Mouse (Mus musculus): ENCODE results near the gene Cbfa2t2.

The Cbfa2t2 gene

GRCm38 (mm10) chr2:154436458-154437190 lies at the start of gene Cbfa2t2:
Gene Cbfa2t2 (plus strand): TSS chr2:154436481.
- WGBS = 1% methylated on average over 67 of the region's 70 CpGs

- WGBS = 67% methylated on average over 11 of the region's 11 CpGs
These were observed 45.9 kb upstream of the Cbfa2t2 start for GRCm38 (mm10) chr2:154390180-154390964.

GRCm38 (mm10) chr2:154394602-154395001 lies 41.7 kb upstream of the Cbfa2t2 start:
- 78% methylated on average over 3 of the region's 3 CpGs for WGBS

- WGBS = 83% methylated on average over 2 of the region's 2 CpGs
These were observed 39.8 kb upstream of the Cbfa2t2 start for GRCm38 (mm10) chr2:154396529-154396928.

GRCm38 (mm10) chr2:154398267-154398666 lies 38.0 kb upstream of the Cbfa2t2 start:
- 76% methylated on average over 7 of the region's 7 CpGs for WGBS

- WGBS = 57% methylated on average over 2 of the region's 2 CpGs
These were observed 37.0 kb upstream of the Cbfa2t2 start for GRCm38 (mm10) chr2:154399325-154399724.

GRCm38 (mm10) chr2:154401976-154402375 lies 34.3 kb upstream of the Cbfa2t2 start:
- WGBS = 41% methylated on average over 1 of the region's 1 CpGs

- 39% methylated on average over 7 of the region's 7 CpGs for WGBS
These were observed 33.5 kb upstream of the Cbfa2t2 start for GRCm38 (mm10) chr2:154402811-154403210.

- WGBS = 46% methylated on average over 5 of the region's 5 CpGs
These were observed 30.8 kb upstream of the Cbfa2t2 start for GRCm38 (mm10) chr2:154405447-154405994.

- WGBS = 23% methylated on average over 11 of the region's 11 CpGs
These were observed 29.1 kb upstream of the Cbfa2t2 start for GRCm38 (mm10) chr2:154407063-154407642.

- 1% methylated on average over 84 of the region's 84 CpGs for WGBS
These were observed 28.4 kb upstream of the Cbfa2t2 start, which contains the start of gene Snta1 for GRCm38 (mm10) chr2:154407643-154408445. Gene Snta1 (minus strand): TSS chr2:154408099.

GRCm38 (mm10) chr2:154410355-154410754 lies 25.9 kb upstream of the Cbfa2t2 start:
- WGBS = 41% methylated on average over 2 of the region's 2 CpGs

GRCm38 (mm10) chr2:154412018-154412666 lies 24.1 kb upstream of the Cbfa2t2 start:
- 70% methylated on average over 7 of the region's 7 CpGs for WGBS

GRCm38 (mm10) chr2:154417107-154417506 lies 19.2 kb upstream of the Cbfa2t2 start:
- 18% methylated on average over 3 of the region's 3 CpGs for WGBS

GRCm38 (mm10) chr2:154418001-154418400 lies 18.3 kb upstream of the Cbfa2t2 start:
- 93% methylated on average over 7 of the region's 7 CpGs for WGBS

GRCm38 (mm10) chr2:154419631-154420515 lies 16.4 kb upstream of the Cbfa2t2 start:
- 71% methylated on average over 9 of the region's 9 CpGs for WGBS

GRCm38 (mm10) chr2:154420942-154421731 lies 15.1 kb upstream of the Cbfa2t2 start:
- 56% methylated on average over 7 of the region's 7 CpGs for WGBS

- WGBS = 58% methylated on average over 5 of the region's 5 CpGs
These were observed 14.1 kb upstream of the Cbfa2t2 start for GRCm38 (mm10) chr2:154422181-154422580.

GRCm38 (mm10) chr2:154423548-154423947 lies 12.7 kb upstream of the Cbfa2t2 start:
- 95% methylated on average over 2 of the region's 2 CpGs for WGBS
